Mouse (Mus musculus): ENCODE measurements around the gene Romo1. TPM values are rescaled to one million over a fixed set of nuclear protein-coding genes. Genes with fewer than 3 reads are reported as not detected.
"Not testable (repeated sequence)": the region's sequence is repeated elsewhere in the genome, so short reads cannot be mapped to it uniquely, and the experiment has no call there.

The Romo1 gene
- polyA plus RNA-seq, 1 experiment from 2014 or later = 382 TPM

GRCm38 (mm10) chr2:156180824-156181590 is 37.2 kb downstream of the Romo1 start:
- peak overlapping the region; percentile 72 for H3K4me2 ChIP-seq
- no peaks in the 10 kb centered on the region for H3K9me3 ChIP-seq
- H3K27ac ChIP-seq (replicated peaks) = peak overlapping the region; percentile 90
- ATAC-seq (ENCODE audit: extremely low read depth, insufficient number of reproducible peaks, low FRiP score, low TSS enrichment) = no peak
- H3K9ac ChIP-seq = peak overlapping the region; percentile 83
- peaks cover 27% of the 10 kb centered on the region for H3K36me3 ChIP-seq
- peaks cover 35% of the 10 kb centered on the region for H3K4me1 ChIP-seq
- peak overlapping the region; percentile 100 for H3K4me3 ChIP-seq
- WGBS = 10% methylated on average over 8 of the region's 8 CpGs
- H3K27me3 ChIP-seq (replicated peaks) = no peaks in the 10 kb centered on the region

GRCm38 (mm10) chr2:156181592-156181991 is 37.8 kb downstream of the Romo1 start:
- ATAC-seq (ENCODE audit: extremely low read depth, insufficient number of reproducible peaks, low FRiP score, low TSS enrichment) = no peak
- WGBS = 86% methylated on average over 2 of the region's 2 CpGs
- Histone ChIP-seq H3K9me3 (no peaks in the 10 kb centered on the region), H3K9ac (peak overlapping the region; percentile 83; the same call in 1 of the 2 replicates), H3K4me3 (no peak overlapping the region), H3K27me3 (replicated peaks) (no peaks in the 10 kb centered on the region), H3K4me2 (peak overlapping the region; percentile 72), H3K4me1 (peaks cover 29% of the 10 kb centered on the region), H3K36me3 (peaks cover 21% of the 10 kb centered on the region), H3K27ac (replicated peaks) (peak overlapping the region; percentile 90; the same call in 1 of the 2 replicates)

- not testable (repeated sequence) for H3K27me3 ChIP-seq (replicated peaks); H3K27ac ChIP-seq (replicated peaks); H3K36me3 ChIP-seq; ATAC-seq (ENCODE audit: extremely low read depth, insufficient number of reproducible peaks, low FRiP score, low TSS enrichment); H3K4me1 ChIP-seq; H3K4me2 ChIP-seq; H3K9ac ChIP-seq; H3K9me3 ChIP-seq; H3K4me3 ChIP-seq
- WGBS = 71% methylated on average over 7 of the region's 7 CpGs
Observed at GRCm38 (mm10) chr2:156189241-156189640, 45.4 kb downstream of the Romo1 start.

DNA sequence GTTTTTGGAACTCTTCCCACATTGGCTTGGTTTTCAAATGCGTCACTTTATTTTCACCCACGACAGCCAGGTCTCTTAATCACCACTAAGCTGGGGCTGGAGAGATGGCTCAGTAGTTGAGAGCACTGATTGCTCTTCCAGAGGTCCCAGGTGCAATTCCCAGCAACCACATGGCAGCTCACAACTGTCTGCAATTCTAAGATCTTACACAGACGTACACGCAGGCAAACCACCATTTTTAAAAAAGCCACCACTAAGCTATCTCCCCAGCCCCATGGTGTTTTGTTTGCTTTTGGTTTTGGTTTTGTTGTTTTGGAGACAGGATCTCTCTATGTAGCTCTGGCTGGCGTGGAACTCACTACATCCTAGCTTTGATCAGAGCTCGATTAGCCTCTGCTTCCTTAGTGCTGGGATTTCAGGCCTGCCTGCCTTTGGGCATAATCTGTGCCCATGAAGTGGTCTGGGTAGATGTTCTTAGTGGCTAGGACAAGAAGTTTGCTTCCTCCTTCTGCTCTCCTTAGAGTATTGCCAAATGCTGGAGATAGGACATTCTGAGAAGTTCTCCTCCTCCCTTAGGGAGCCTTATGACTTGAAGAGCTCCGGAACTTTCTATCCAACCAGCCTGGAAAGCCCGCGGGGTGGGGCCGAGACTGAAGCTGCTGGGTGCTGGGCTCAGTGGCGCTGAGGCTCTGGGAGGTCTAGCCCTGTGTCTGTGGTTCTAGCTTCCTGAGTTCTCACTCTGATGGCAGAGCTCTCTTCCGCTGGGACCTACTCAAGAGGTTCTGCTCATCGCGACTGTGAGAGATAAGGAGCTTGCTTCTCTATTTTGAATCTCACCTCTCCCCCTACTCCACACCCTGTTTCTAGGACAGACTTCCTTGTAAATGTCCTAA is 46.4 kb downstream of the Romo1 start:
- H3K27ac ChIP-seq (replicated peaks) = no peak overlapping the region
- peaks cover 3% of the 10 kb centered on the region; the same call in 1 of the 2 replicates for H3K9me3 ChIP-seq
- no peak for ATAC-seq (ENCODE audit: extremely low read depth, insufficient number of reproducible peaks, low FRiP score, low TSS enrichment)
- H3K4me2 ChIP-seq = no peak overlapping the region
- H3K36me3 ChIP-seq = no peaks in the 10 kb centered on the region
- no peaks in the 10 kb centered on the region for H3K27me3 ChIP-seq (replicated peaks)
- no peak overlapping the region for H3K4me3 ChIP-seq
- WGBS = 67% methylated on average over 14 of the region's 14 CpGs
- no peak overlapping the region for H3K9ac ChIP-seq
- H3K4me1 ChIP-seq = no peaks in the 10 kb centered on the region

- Histone ChIP-seq H3K27me3 (replicated peaks) (no peaks in the 10 kb centered on the region), H3K4me1 (peaks cover 7% of the 10 kb centered on the region; the same call in 1 of the 2 replicates), H3K27ac (replicated peaks) (no peak overlapping the region), H3K4me2 (no peak overlapping the region), H3K9me3 (peaks cover 3% of the 10 kb centered on the region; the same call in 1 of the 2 replicates), H3K4me3 (no peak overlapping the region), H3K9ac (no peak overlapping the region), H3K36me3 (no peaks in the 10 kb centered on the region)
- 89% methylated on average over 2 of the region's 2 CpGs for WGBS
- no peak for ATAC-seq (ENCODE audit: extremely low read depth, insufficient number of reproducible peaks, low FRiP score, low TSS enrichment)
Observed at GRCm38 (mm10) chr2:156191540-156191939, 47.7 kb downstream of the Romo1 start.

GRCm38 (mm10) chr2:156192068-156192467 is 48.2 kb downstream of the Romo1 start:
- Histone ChIP-seq H3K4me2 (no peak overlapping the region), H3K27me3 (replicated peaks) (no peaks in the 10 kb centered on the region), H3K9ac (no peak overlapping the region), H3K36me3 (no peaks in the 10 kb centered on the region), H3K4me3 (no peak overlapping the region), H3K9me3 (peaks cover 3% of the 10 kb centered on the region; the same call in 1 of the 2 replicates), H3K27ac (replicated peaks) (no peak overlapping the region), H3K4me1 (peaks cover 7% of the 10 kb centered on the region; the same call in 1 of the 2 replicates)
- no peak for ATAC-seq (ENCODE audit: extremely low read depth, insufficient number of reproducible peaks, low FRiP score, low TSS enrichment)
- 74% methylated on average over 2 of the region's 2 CpGs for WGBS

- no peak for ATAC-seq (ENCODE audit: extremely low read depth, insufficient number of reproducible peaks, low FRiP score, low TSS enrichment)
- Histone ChIP-seq H3K4me1 (peaks cover 16% of the 10 kb centered on the region), H3K9ac (no peak overlapping the region), H3K4me2 (no peak overlapping the region), H3K27ac (replicated peaks) (no peak overlapping the region), H3K36me3 (no peaks in the 10 kb centered on the region), H3K27me3 (replicated peaks) (no peaks in the 10 kb centered on the region), H3K9me3 (no peaks in the 10 kb centered on the region), H3K4me3 (no peak overlapping the region)
- WGBS = 72% methylated on average over 3 of the region's 3 CpGs
Observed at GRCm38 (mm10) chr2:156193066-156193862, 49.4 kb downstream of the Romo1 start.

- Histone ChIP-seq H3K9ac (no peak overlapping the region), H3K27me3 (replicated peaks) (no peaks in the 10 kb centered on the region)
- ATAC-seq (ENCODE audit: extremely low read depth, insufficient number of reproducible peaks, low FRiP score, low TSS enrichment) = no peak
Observed at GRCm38 (mm10) chr2:156194571-156194970, 50.7 kb downstream of the Romo1 start.

More at GRCm38 (mm10) chr2:156194571-156194970, 50.7 kb downstream of the Romo1 start:
- Histone ChIP-seq H3K4me2 (no peak overlapping the region), H3K27ac (replicated peaks) (no peak overlapping the region), H3K9me3 (no peaks in the 10 kb centered on the region), H3K4me1 (peaks cover 28% of the 10 kb centered on the region), H3K36me3 (peaks cover 4% of the 10 kb centered on the region; the same call in 1 of the 2 replicates), H3K4me3 (no peak overlapping the region)

Other genes with a start within 250 kb of the Romo1 start
- 99.7 and 108 TPM in 2 replicates for gene Uqcc1, start 213.7 kb upstream of the Romo1 start, polyA plus RNA-seq (2015; fragmentation: Nextera tagmentation; extraction: Ambion mirVana)
- gene Gm15557, start 203.3 kb upstream of the Romo1 start, polyA plus RNA-seq (2015; fragmentation: Nextera tagmentation; extraction: Ambion mirVana) = not detected in 2 replicates
- 0.37 and 0.64 TPM in 2 replicates for gene Gdf5, start 198.7 kb upstream of the Romo1 start, polyA plus RNA-seq (2015; fragmentation: Nextera tagmentation; extraction: Ambion mirVana)
- 9.4 and 9.6 TPM in 2 replicates for gene Cep250, start 187.6 kb upstream of the Romo1 start, polyA plus RNA-seq (2015; fragmentation: Nextera tagmentation; extraction: Ambion mirVana)
- 0.85 and 1.0 TPM in 2 replicates for gene 6430550D23Rik, start 136.1 kb upstream of the Romo1 start, polyA plus RNA-seq (2015; fragmentation: Nextera tagmentation; extraction: Ambion mirVana)
- 171 and 177 TPM in 2 replicates for gene Ergic3, start 136.0 kb upstream of the Romo1 start, polyA plus RNA-seq (2015; fragmentation: Nextera tagmentation; extraction: Ambion mirVana)
- gene Fer1l4, start 91.1 kb upstream of the Romo1 start, polyA plus RNA-seq (2015; fragmentation: Nextera tagmentation; extraction: Ambion mirVana) = not detected in 2 replicates
- gene Spag4, start 78.9 kb upstream of the Romo1 start, polyA plus RNA-seq (2015; fragmentation: Nextera tagmentation; extraction: Ambion mirVana) = 2.1 and 2.3 TPM in 2 replicates
- 22.7 and 28.4 TPM in 2 replicates for gene Cpne1, start 32.1 kb upstream of the Romo1 start, polyA plus RNA-seq (2015; fragmentation: Nextera tagmentation; extraction: Ambion mirVana)
- gene Rbm12, start 32.1 kb upstream of the Romo1 start, polyA plus RNA-seq (2015; fragmentation: Nextera tagmentation; extraction: Ambion mirVana) = 18.3 and 20.4 TPM in 2 replicates
- gene Gm28036, start 16.9 kb upstream of the Romo1 start, polyA plus RNA-seq (2015; fragmentation: Nextera tagmentation; extraction: Ambion mirVana) = 10.4 and 13.7 TPM in 2 replicates
- 58.1 and 61.1 TPM in 2 replicates for gene Nfs1, start 147 bp downstream of the Romo1 start, polyA plus RNA-seq (2015; fragmentation: Nextera tagmentation; extraction: Ambion mirVana)
- gene Rbm39, start 36.2 kb downstream of the Romo1 start, polyA plus RNA-seq (2015; fragmentation: Nextera tagmentation; extraction: Ambion mirVana) = 360 and 386 TPM in 2 replicates
- 46.9 and 48.6 TPM in 2 replicates for gene Phf20, start 52.4 kb downstream of the Romo1 start, polyA plus RNA-seq (2015; fragmentation: Nextera tagmentation; extraction: Ambion mirVana)
- 2.5 and 2.9 TPM in 2 replicates for gene Cnbd2, start 168.3 kb downstream of the Romo1 start, polyA plus RNA-seq (2015; fragmentation: Nextera tagmentation; extraction: Ambion mirVana)
- 47.0 and 53.3 TPM in 2 replicates for gene Scand1, start 168.7 kb downstream of the Romo1 start, polyA plus RNA-seq (2015; fragmentation: Nextera tagmentation; extraction: Ambion mirVana)

All from heart, embryonic 13.5 days (tissue).